Mouse (Mus musculus) cerebellum, postnatal 4 days (tissue): ENCODE data around the gene Kirrel3.
A peak's percentile ranks its signal among the peaks of the same experiment; 100 is the strongest.

Source experiments
- DNase-seq, 2 experiments: peaks; one replicate each; pipeline ENCODE4 v3.0.0; 2022; ENCODE audit warnings: low spot score in 2 of 2, mixed read lengths in 1 of 2

Kirrel3 gene

GRCm38 (mm10) chr9:34507164-34507563 lies 21.5 kb downstream of the Kirrel3 start:
- DNase-seq = peak in 1 of 2 experiments; percentile 27

DNA sequence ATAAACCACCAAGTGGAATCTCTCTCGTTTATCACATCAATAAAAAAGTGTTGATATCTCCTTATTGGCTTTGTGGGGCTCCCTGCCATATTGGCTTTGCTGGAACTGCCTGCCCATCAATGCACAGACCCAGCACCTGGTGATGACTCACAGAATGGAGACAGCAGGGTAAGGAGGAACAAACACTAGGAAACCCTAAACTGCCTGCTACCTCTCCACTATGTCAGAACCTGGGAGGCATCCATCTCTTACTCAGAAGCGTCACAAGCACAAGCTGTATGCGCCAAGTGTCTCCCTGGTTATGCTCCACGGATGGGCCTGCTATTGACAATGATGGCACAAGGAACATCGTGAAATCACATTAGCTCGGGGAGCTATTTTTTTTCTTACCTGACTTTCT lies 33.2 kb downstream of the Kirrel3 start:
- no peak for DNase-seq

DNA sequence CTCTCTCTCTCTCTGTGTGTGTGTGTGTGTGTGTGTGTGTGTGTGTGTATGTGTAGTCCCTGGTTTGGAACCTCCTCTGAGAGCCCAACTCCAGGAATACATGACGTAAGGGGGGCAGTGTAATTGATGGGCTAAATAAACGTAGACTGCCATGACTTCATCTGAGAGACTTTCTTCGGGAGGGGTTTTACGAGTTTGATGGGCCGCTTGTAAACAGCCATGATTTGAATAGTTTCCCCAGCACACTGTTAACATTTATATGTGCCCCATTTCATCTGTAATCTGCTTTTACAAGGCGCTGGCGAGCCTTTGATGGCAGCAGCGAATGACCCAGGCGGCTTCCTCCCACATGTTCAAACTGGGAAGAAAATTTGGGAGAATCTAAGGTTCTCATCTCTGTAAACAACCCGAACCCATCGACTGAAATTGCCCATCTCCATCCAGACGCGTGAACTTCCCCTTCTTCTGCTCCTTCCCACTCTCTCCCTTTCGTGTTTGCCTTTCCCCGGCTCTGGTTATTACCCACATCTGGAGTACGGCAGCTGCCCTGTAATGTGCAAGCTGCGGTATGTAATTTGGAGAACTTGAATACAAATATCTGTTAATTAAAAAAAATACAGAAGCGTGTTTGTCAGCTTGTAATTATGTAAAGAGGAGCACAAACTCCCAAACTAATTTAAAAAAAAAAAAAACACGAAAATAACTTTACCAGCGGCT lies 34.7 kb downstream of the Kirrel3 start:
- no peak for DNase-seq

- DNase-seq = no peak
Observed at GRCm38 (mm10) chr9:34525695-34526094, 40.0 kb downstream of the Kirrel3 start.

- DNase-seq = no peak
Observed at GRCm38 (mm10) chr9:34538591-34539335, 53.1 kb downstream of the Kirrel3 start.

- no peak for DNase-seq
Observed at GRCm38 (mm10) chr9:34541908-34542307, 56.2 kb downstream of the Kirrel3 start.

- no peak for DNase-seq
Observed at GRCm38 (mm10) chr9:34555699-34556098, 70.0 kb downstream of the Kirrel3 start.

DNA sequence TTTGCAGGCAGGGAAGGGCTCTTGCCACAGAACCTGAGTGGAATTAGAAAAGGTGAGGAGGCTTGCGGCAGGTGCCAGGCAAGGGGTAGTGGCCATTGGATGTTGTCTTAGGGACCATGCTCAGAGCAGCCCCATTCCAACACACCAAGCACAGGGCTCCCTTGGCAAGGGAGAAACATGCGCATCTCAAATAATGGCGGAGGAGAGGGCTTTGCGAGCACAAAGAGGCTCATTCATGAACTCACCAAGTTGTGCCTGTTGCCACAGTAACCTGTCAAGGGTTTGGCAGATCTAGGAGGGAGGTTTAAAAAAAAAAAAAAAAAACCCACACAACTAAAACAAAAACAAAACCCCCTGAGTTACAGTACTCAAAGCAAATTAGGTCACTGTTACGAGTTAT lies 72.2 kb downstream of the Kirrel3 start:
- DNase-seq = peak in 1 of 2 experiments; percentile 11

DNA sequence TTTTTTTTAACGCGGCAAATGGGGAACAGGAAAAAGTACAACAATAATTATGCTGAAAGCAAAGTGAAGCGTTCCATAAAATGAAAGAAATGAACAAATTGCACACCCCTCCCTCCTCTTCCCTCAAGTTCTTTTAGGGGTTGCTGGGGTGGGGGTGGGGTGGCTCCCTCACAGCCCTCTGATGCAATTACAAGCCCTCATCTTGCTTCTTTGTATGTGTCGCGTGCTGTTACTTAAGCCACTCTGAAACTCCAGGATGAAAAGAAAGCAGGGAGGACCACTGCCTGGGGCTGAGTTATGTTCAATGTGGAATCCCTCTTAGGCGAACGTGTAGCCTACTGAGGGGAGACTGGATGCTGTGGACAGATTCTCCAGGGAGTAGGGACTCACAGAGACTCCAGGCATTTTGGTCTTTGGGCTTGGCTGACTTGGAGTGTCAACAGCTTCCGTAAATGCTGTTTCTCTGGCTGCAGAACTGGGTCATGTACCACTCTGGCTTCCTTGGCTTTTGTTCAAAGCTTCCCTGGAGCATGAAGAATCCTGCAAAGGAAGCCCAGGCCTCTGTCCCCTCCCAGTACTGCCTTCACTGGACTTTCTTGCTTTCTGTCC lies 72.7 kb downstream of the Kirrel3 start:
- DNase-seq = peak in 1 of 2 experiments; percentile 24

DNA sequence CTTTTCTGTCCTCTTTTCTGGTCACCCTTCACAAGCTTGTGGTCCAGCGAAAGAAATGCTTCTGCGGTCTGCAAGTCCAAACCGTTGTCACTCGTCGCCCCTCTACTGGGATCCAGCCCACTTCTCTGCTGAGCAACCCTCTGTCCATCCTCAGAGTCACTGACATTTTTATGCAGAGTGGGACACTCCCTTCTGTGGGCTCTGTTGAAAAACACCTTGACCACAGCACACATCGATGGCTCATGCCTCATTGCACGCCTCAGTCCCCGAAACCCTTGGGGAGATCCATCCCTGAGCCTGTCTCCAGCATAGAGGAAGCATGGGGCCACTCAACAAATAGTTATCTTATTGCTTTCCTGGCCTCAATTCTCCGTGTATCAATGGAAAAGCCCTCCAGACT lies 73.4 kb downstream of the Kirrel3 start:
- DNase-seq = no peak

GRCm38 (mm10) chr9:34561281-34561680 lies 75.6 kb downstream of the Kirrel3 start:
- no peak for DNase-seq

DNA sequence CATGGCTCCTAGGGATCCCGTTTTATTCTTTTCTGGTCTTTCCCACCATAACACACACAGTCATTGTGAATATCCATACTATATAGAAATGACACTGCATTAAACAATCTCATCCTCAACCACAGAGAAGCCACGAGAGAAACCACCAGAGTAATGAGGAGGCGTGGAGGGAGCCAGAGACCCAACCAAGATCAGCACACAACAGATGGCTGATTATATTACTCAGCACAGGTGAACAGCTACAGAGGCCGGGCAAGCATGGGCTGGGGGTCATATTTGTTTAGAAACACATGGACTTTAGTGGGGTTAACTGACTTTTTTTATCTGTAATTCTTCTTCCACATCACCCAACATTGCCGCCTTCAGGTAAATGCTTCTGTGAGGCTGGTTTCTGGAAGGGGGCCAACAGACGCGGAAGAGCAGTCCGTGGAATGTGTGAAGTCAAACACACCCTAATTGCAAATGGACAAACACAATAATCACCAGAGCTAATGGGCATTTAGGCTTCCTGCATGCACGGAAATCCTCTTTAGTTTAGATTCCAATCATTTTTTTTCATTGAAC lies 76.8 kb downstream of the Kirrel3 start:
- no peak for DNase-seq

DNA sequence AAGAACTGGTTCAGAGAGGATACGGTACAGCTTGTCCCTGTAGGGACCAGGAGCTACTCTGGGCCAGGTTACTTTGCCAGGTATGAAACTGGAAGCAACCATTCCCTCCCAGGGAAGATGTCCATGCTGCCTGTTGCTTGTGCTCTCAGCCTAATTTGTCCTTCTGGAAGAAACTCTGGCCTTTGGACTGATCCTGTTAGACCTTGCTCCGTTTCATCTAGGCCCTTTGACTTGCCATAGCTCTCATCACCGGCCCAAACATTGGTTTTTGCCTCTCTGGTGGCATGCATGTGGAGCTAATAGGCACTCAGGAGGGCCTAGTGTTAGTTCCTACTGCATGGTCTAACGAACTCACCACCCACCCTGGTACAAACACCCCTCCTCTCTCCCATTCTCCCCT lies 88.2 kb downstream of the Kirrel3 start:
- no peak for DNase-seq

- no peak for DNase-seq
Observed at GRCm38 (mm10) chr9:34574611-34575010, 88.9 kb downstream of the Kirrel3 start.

DNA sequence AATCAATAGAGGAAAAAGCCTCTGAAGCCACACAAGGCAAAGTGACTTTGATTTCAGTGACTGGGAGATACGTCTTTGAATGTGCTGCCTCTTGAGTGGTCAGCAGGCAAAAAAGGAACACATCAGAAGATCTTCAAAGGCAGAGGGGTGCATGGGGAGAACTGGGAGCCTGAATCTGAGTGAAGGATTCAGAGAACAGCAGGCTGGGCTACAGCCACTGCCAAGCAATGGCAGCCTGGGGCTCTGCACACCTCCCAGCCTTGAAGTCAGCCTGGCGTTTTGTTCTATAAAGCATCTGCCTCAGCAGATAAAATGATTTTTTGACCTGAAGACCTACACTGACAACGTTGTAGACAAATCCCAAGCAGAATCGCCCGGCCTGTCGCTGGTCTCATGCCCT lies 93.5 kb downstream of the Kirrel3 start:
- DNase-seq = no peak

DNA sequence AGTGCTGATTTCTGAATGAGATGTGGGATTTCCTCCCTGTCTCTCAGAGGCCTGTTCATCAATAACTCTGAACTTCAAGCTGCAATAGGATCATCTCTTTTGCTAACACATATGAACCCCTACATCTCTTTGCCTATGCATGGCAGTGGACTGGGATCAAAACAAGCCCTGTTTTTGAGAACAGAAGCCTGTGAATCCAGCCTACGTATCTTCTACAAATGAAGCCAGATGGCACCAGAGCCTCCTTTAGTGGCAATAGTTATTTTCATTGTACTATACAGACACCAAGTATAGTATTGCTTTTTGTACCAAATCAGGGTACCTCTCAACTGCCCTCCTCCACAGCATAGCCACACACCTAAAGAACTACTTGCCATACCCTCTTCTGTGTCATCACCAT lies 94.4 kb downstream of the Kirrel3 start:
- no peak for DNase-seq

DNA sequence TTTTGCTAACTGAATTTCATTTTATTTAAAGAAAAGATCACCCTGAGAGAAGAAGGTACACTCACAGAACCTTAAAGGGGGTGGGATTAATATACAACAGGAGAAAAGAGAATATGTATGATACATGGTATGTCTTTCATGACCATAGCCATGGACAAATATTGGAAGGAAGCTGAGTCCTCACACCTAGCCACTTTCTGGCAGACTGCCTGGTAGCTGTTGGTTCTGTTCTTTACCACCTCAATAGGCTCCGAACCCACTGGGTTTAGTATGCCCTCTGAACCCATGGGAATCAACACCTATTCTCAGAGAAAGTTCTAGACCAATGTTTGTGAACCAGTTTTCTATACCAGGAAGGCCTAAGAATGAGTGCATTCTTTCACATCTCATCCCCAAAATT lies 96.8 kb downstream of the Kirrel3 start:
- no peak for DNase-seq

GRCm38 (mm10) chr9:34585487-34585886 lies 99.8 kb downstream of the Kirrel3 start:
- no peak for DNase-seq

DNA sequence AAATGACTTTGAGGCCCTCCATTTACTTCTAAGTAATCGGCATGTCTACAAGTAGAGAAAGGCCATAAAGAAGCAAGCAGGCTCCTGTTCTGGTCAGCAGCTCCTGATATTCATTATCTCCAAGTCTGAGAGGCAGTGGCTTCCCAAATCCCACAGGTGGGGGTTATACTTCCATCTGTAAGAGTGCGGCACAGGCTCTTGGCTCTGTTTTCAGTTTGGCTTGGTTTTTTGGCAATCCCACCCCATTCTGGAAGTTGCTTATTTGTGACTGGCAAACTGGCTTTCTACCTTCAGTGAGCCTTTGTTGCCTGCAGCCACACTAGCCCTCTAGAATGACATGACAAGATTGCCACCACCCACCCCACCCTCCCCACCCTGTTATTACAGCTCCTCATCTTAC lies 100.4 kb downstream of the Kirrel3 start:
- DNase-seq = no peak

DNA sequence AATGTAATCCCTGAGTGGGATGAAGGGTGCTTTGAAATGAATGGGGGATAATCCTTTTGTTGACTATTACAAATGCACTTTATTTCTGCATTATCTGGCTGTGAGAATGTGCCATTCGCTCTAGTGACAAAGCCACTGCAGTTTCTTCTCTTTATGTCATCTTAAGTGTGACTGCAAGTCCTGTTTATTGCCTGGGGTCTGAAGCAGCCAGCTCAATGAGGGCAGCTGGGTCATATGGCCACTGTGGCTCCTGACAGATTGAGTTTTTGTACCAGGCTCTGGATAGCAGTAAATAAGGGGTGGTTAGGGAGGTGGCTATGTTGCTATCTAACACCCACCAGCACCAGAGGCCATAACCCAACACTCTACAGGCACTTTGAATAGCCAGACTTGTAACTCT lies 104.1 kb downstream of the Kirrel3 start:
- DNase-seq = no peak

DNA sequence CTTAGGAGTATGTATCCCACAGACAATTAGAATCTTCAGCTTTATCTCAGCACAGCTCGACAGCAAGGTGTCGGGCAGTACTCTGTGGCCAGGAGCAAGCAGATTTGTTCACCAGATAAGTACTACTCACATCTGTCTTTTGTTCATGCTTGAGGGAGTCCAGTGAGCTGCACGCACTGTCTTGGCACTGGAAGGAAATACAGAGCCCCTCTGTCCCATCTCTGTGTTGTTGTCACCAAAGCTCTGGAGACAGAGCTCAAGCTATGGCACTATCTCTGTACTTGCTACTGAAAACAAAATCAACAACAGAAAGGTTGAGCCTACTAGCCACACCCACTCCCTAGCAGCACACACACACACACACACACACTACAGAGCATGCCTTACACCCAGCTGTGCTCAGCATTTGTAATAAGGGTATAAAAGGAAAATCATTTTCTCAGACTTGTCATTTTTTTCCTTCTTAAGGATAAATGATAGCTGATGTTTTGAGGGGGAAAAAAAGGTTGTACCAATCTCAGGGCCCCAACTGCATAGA lies 106.4 kb downstream of the Kirrel3 start:
- no peak for DNase-seq

- DNase-seq = no peak
Observed at GRCm38 (mm10) chr9:34593889-34594288, 108.2 kb downstream of the Kirrel3 start.
